Mouse (Mus musculus) common myeloid progenitor, adult 5-6 weeks (primary cell): ENCODE measurements at regions not wholly inside any gene's neighbourhood (a gene's known extent, or its start where the extent isn't known, plus 50 kb on each side); places are given as distances from the start of the nearest gene placed in this dataset.

Experiments used
- ATAC-seq: replicated peaks from 2 replicates; pipeline ENCODE4 v1.8.0; 2016; ENCODE audit warnings: low read depth, mild to moderate bottlenecking, moderate TSS enrichment, inconsistent platforms; ENCODE audit not compliant: poor library complexity, severe bottlenecking

DNA sequence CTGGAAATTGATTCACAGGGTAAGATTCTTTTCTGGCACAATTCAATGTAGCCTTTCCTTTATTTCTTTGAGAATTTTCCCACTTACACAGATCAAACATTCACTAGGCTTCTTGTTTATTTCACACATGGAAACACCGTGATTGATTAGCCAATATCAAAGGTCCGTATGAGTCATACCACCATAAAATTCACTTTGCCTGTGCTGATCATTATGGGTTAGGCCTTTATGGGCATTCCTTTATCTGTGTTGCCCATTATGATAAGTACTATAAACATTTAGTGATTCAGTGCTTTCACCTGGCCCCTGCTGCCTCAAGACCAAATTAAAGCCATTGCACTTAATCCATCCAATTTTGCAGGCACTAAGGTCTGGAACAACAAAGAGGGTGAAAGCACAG is 145.8 kb upstream of the Nrxn1 start:
- ATAC-seq: no peak

GRCm38 (mm10) chr17:91236653-91237052 is 143.8 kb upstream of the Nrxn1 start:
- peak; percentile 87 for ATAC-seq

- no peak for ATAC-seq
These were observed 133.5 kb upstream of the Nrxn1 start for GRCm38 (mm10) chr17:91226378-91226777.

- ATAC-seq: no peak
These were observed 133.0 kb upstream of the Nrxn1 start for GRCm38 (mm10) chr17:91225916-91226315.

DNA sequence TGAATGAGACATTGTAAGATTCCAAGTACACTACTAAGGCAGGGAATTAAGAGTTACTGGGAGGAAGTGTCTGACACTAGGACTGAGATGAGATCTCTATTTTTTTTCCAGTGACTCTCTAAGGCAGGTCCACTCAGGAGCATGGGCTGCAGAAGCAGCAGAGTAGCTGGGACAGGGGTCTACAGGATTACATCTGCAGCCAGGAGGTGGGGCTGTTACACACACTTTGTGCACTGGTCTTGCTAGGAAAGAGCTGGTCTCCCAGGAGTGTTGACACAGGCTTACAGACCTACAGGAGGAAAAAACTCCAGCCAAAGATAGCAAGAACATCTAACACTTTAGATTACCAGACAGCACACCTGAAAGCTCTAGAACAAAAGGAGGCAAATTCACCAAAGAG is 123.6 kb upstream of the Nrxn1 start:
- ATAC-seq: peak; percentile 62; the same call in 1 of the 2 replicates

GRCm38 (mm10) chr17:91182574-91182973 is 89.7 kb upstream of the Nrxn1 start:
- ATAC-seq: no peak

DNA sequence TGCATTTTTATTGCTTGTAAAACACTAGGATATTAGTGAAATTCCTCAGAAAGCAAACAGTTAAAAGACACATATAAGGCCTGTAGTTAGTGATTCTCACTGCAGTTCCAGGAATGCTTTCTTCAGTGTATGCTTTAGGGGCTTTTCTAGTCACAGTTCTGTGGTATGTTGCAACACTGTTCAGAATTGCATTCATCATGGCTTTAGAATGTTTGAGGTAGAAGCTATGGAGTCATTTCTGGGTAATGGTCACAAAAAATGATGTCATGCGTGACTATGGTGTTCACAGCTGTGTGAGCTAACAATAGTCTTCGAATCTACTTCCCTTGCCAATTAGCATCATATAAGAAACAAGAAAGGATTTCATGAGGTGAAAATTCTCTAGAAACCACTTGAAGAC is 69.0 kb upstream of the Nrxn1 start:
- no peak for ATAC-seq
